Mouse (Mus musculus) central nervous system, embryonic 11.5 days (tissue): ENCODE results near the gene Olfr1206. TPM values are rescaled to one million over a fixed set of nuclear protein-coding genes. Genes with fewer than 3 reads are reported as not detected.

ENCODE experiments used
- polyA plus RNA-seq: library from polyadenylated mRNA; depleted of rRNA; stranded (reverse); fragments of >200 nt; gene quantifications from 2 replicates; pipeline ENCODE4 v1.2.3, GENCODE M21; 2012; rRNA removed

Gene Olfr1206
- not detected in 2 replicates for polyA plus RNA-seq

GRCm38 (mm10) chr2:88862931-88863330 is at the start of gene Olfr1206:
TSS of gene Olfr1206 (plus strand) at chr2:88863231.

GRCm38 (mm10) chr2:88814196-88814595 is 48.8 kb upstream of the Olfr1206 start, which contains the start of gene Olfr1202:
TSS of gene Olfr1202 (plus strand) at chr2:88814496.

DNA sequence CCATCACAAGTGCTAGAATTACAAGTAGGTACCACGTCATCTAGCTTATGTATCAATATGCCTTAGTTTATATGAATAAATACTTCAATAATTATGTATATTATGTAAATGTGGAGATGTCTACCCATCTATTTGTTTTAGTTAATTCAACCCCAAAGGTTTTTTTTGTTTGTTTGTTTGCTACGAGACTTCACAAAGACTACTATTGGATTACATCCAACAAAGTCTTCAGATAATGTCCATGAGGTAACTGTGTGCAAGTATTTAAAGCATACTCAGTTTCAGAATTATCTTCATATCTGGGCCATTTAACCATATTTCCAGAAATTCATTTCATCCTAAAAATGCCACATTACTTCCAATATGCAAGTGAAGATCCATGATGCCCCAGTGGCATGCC is 33.6 kb upstream of the Olfr1206 start, which contains the start of gene Olfr1205:
Gene Olfr1205 (plus strand): TSS at position 301 of the 400 bp plus-strand sequence.

DNA sequence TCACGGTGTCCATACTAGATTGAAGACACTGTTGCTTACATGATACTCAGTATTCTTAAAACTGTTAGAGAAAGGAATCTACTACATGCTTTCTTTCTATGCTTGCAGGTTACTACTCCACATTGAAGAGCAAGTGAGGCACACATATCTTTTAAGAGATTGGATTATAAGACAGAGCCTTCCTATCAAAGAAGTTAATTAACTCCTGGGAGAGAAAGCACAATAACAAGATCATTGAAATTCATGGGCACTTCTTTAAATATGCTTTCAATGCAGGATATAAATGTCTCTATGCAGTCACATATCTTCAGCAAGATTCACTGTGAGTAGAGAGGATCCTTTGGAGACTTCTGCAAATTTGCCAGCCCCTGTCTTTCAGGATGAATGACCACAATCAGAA is 14.0 kb upstream of the Olfr1206 start, which contains the start of gene Olfr1204:
Gene Olfr1204 (plus strand): TSS at position 301 of the 400 bp plus-strand sequence.

DNA sequence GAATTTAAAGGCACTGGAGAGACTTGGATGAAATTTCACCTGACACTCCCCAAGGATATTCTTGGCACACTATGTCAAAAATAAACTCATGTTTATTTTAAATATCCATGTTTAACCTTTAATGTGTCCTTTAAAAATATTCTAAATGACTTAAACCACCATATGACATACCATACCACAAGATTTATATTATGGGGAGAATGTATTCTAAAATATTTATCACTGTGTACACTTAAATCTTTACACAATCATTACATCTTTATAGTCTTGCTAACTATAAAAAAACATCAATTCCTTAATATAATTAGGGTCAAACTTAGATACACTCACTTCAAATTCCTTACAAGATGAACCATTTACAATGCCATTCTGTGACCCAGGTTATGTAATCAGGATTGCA is 39.2 kb downstream of the Olfr1206 start, which contains the start of gene Olfr1208:
Gene Olfr1208 (minus strand): TSS at position 101 of the 400 bp plus-strand sequence.

GRCm38 (mm10) chr2:88915057-88915456 is 52.0 kb downstream of the Olfr1206 start, which contains the start of gene Olfr1209:
TSS of gene Olfr1209 (minus strand) at chr2:88915157.

Other genes starting within 250 kb of the Olfr1206 start
- gene Olfr1191-ps1, start 222.7 kb upstream of the Olfr1206 start, polyA plus RNA-seq, result not detected in 2 replicates
- gene Olfr1192-ps1, start 214.7 kb upstream of the Olfr1206 start, polyA plus RNA-seq, result not detected in 2 replicates
- gene Olfr1193, start 187.6 kb upstream of the Olfr1206 start, polyA plus RNA-seq, result not detected in 2 replicates
- not detected in 2 replicates for gene Olfr1195, start 174.0 kb upstream of the Olfr1206 start, polyA plus RNA-seq
- not detected in 2 replicates for gene Olfr1196, start 158.6 kb upstream of the Olfr1206 start, polyA plus RNA-seq
- not detected in 2 replicates for gene Olfr1197, start 130.9 kb upstream of the Olfr1206 start, polyA plus RNA-seq
- gene Olfr1198, start 111.9 kb upstream of the Olfr1206 start, polyA plus RNA-seq, result not detected in 2 replicates
- gene Olfr1199, start 102.8 kb upstream of the Olfr1206 start, polyA plus RNA-seq, result not detected in 2 replicates
- not detected in 2 replicates for gene Olfr1200, start 92.7 kb upstream of the Olfr1206 start, polyA plus RNA-seq
- gene Olfr1201, start 70.2 kb upstream of the Olfr1206 start, polyA plus RNA-seq, result not detected in 2 replicates
- gene Olfr1202, start 48.7 kb upstream of the Olfr1206 start, polyA plus RNA-seq, result not detected in 2 replicates
- not detected in 2 replicates for gene Olfr1205, start 33.5 kb upstream of the Olfr1206 start, polyA plus RNA-seq
- gene Olfr1204, start 13.9 kb upstream of the Olfr1206 start, polyA plus RNA-seq, result not detected in 2 replicates
- not detected in 2 replicates for gene Olfr1208, start 39.1 kb downstream of the Olfr1206 start, polyA plus RNA-seq
- not detected in 2 replicates for gene Olfr1209, start 51.9 kb downstream of the Olfr1206 start, polyA plus RNA-seq
- gene Olfr1211, start 74.9 kb downstream of the Olfr1206 start, polyA plus RNA-seq, result not detected in 2 replicates
- not detected in 2 replicates for gene Olfr1212, start 90.7 kb downstream of the Olfr1206 start, polyA plus RNA-seq
- gene Gm13762, start 117.0 kb downstream of the Olfr1206 start, polyA plus RNA-seq, result not detected in 2 replicates
- gene Olfr1214, start 129.4 kb downstream of the Olfr1206 start, polyA plus RNA-seq, result not detected in 2 replicates
- not detected in 2 replicates for gene Olfr1215, start 143.7 kb downstream of the Olfr1206 start, polyA plus RNA-seq
- gene Olfr1216, start 155.1 kb downstream of the Olfr1206 start, polyA plus RNA-seq, result not detected in 2 replicates
- not detected in 2 replicates for gene Olfr1217, start 168.8 kb downstream of the Olfr1206 start, polyA plus RNA-seq
- gene Olfr1218, start 198.0 kb downstream of the Olfr1206 start, polyA plus RNA-seq, result not detected in 2 replicates
- not detected in 2 replicates for gene Olfr1219, start 220.3 kb downstream of the Olfr1206 start, polyA plus RNA-seq
- gene Olfr1220, start 243.6 kb downstream of the Olfr1206 start, polyA plus RNA-seq, result not detected in 2 replicates